Mouse (Mus musculus) forebrain, embryonic 15.5 days (tissue): ENCODE data around the gene Zfp790. TPM values are rescaled to one million over a fixed set of nuclear protein-coding genes. Genes with fewer than 3 reads are reported as not detected.
A peak's percentile ranks its signal among the peaks of the same experiment; 100 is the strongest.
"Not testable (repeated sequence)": the region's sequence is repeated elsewhere in the genome, so short reads cannot be mapped to it uniquely, and the experiment has no call there.

ENCODE experiments used
- ATAC-seq: fragments of 200-750 bp; cut with Nextera tagmentation; replicated peaks from 2 replicates; pipeline ENCODE4 v1.8.0; 2017; ENCODE audit warnings: mild to moderate bottlenecking, moderate TSS enrichment, moderate library complexity
- H3K27ac ChIP-seq: fragments of 300-500 bp; sonication (generic); replicated peaks from 2 replicates; pipeline ENCODE4 v1.5.1; 2015; ENCODE audit warnings: mild to moderate bottlenecking, inconsistent platforms
- H3K27me3 ChIP-seq: fragments of 300-500 bp; sonication (generic); 2 replicates; pipeline ENCODE4 v1.6.1; 2015; ENCODE audit warnings: inconsistent platforms
- H3K36me3 ChIP-seq: fragments of 300-500 bp; sonication (generic); 2 replicates; pipeline ENCODE4 v1.6.1; 2015; ENCODE audit warnings: mild to moderate bottlenecking, inconsistent platforms
- H3K4me1 ChIP-seq: fragments of 300-500 bp; sonication (generic); 2 replicates; pipeline ENCODE4 v1.6.1; 2015; ENCODE audit warnings: inconsistent platforms
- H3K4me2 ChIP-seq: fragments of 300-500 bp; sonication (generic); replicated peaks from 2 replicates; pipeline ENCODE4 v1.6.1; 2015; ENCODE audit warnings: mild to moderate bottlenecking, inconsistent platforms
- H3K4me3 ChIP-seq: fragments of 300-500 bp; sonication (generic); 2 replicates; pipeline ENCODE4 v1.5.1; 2015; ENCODE audit warnings: mild to moderate bottlenecking, inconsistent platforms
- H3K9ac ChIP-seq: fragments of 300-500 bp; sonication (generic); replicated peaks from 2 replicates; pipeline ENCODE4 v1.6.1; 2015; ENCODE audit warnings: mild to moderate bottlenecking, inconsistent platforms
- H3K9me3 ChIP-seq: fragments of 300-500 bp; sonication (generic); 2 replicates; pipeline ENCODE4 v1.6.1; 2016; ENCODE audit warnings: inconsistent platforms
- WGBS: fragments of 180-500 bp; shearing (Covaris S2); methylation state at CpG from one replicate; pipeline ENCODE4 v1.1.7; 2015; ENCODE audit warnings: mixed read lengths; 5-methylcytosine and 5-hydroxymethylcytosine counted together
- microRNA counts: library from miRNA; unstranded; fragments of <30 nt; microRNA quantifications from one replicate; lab custom pipeline; 2016
- microRNA-seq: library from miRNA; unstranded; fragments of <30 nt; microRNA quantifications from one replicate; pipeline ENCODE4, GENCODE M21; 2016
- polyA plus RNA-seq: library from polyadenylated mRNA; unstranded; fragments of >200 nt; fragmentation: Nextera tagmentation; extraction: Ambion mirVana; gene quantifications from 2 replicates; pipeline ENCODE4 v1.2.1, GENCODE M21; 2015

The Zfp790 gene
- polyA plus RNA-seq, 1 experiment from 2014 or later: 31.5 TPM

- Histone ChIP-seq H3K27ac (no peak overlapping the region), H3K9me3 (no peaks in the 10 kb centered on the region), H3K4me3 (peak overlapping the region; percentile 48), H3K36me3 (peaks cover 18% of the 10 kb centered on the region), H3K9ac (peak overlapping the region; percentile 61), H3K4me1 (peaks cover 7% of the 10 kb centered on the region), H3K4me2 (peak overlapping the region; percentile 58), H3K27me3 (no peaks in the 10 kb centered on the region)
- WGBS: 61% methylated on average over 9 of the region's 9 CpGs
- 0 out of 2 replicates have a peak, but pooled peaks have one; percentile 3 for ATAC-seq
Measured at GRCm38 (mm10) chr7:29852831-29853218, 36.9 kb downstream of the Zfp790 start.

GRCm38 (mm10) chr7:29853219-29853842 is 37.4 kb downstream of the Zfp790 start, which contains the start of gene Zfp940:
TSS of gene Zfp940 (minus strand) at chr7:29853669.
- 1% methylated on average over 21 of the region's 21 CpGs for WGBS
- peak within 1 kb of the TSS; percentile 61 for H3K9ac ChIP-seq
- H3K27me3 ChIP-seq: no peaks in the 10 kb centered on the region
- ATAC-seq: peak; percentile 98
- H3K36me3 ChIP-seq: peaks cover 15% of the 10 kb centered on the region
- H3K9me3 ChIP-seq: no peaks in the 10 kb centered on the region
- peaks cover 7% of the 10 kb centered on the region for H3K4me1 ChIP-seq
- H3K27ac ChIP-seq: peak within 1 kb of the TSS; percentile 53
- peak within 1 kb of the TSS; percentile 48 for H3K4me3 ChIP-seq
- peak within 1 kb of the TSS; percentile 58 for H3K4me2 ChIP-seq

GRCm38 (mm10) chr7:29859532-29860517 is 43.9 kb downstream of the Zfp790 start, which contains the start of gene Zfp420:
TSS of gene Zfp420 (plus strand) at chr7:29859979.
- Histone ChIP-seq H3K27ac (peak within 1 kb of the TSS; percentile 79), H3K27me3 (no peaks in the 10 kb centered on the region), H3K4me3 (peak within 1 kb of the TSS; percentile 59), H3K36me3 (no peaks in the 10 kb centered on the region; the same call in 1 of the 2 replicates), H3K9ac (peak within 1 kb of the TSS; percentile 72), H3K4me2 (peak within 1 kb of the TSS; percentile 77), H3K9me3 (no peaks in the 10 kb centered on the region), H3K4me1 (peaks cover 11% of the 10 kb centered on the region)
- 4% methylated on average over 32 of the region's 32 CpGs for WGBS
- ATAC-seq: peak; percentile 99

GRCm38 (mm10) chr7:29861660-29862059 is 45.7 kb downstream of the Zfp790 start:
- Histone ChIP-seq H3K4me1 (peaks cover 11% of the 10 kb centered on the region), H3K4me2 (no peak overlapping the region), H3K27ac (no peak overlapping the region; the same call in 1 of the 2 replicates), H3K9me3 (no peaks in the 10 kb centered on the region), H3K27me3 (no peaks in the 10 kb centered on the region), H3K9ac (no peak overlapping the region), H3K4me3 (no peak overlapping the region), H3K36me3 (no peaks in the 10 kb centered on the region; the same call in 1 of the 2 replicates)
- 87% methylated on average over 7 of the region's 7 CpGs for WGBS
- ATAC-seq: no peak

- no peak for ATAC-seq
- WGBS: 96% methylated on average over 10 of the region's 10 CpGs
- H3K4me3 ChIP-seq: no peak overlapping the region
Measured at GRCm38 (mm10) chr7:29874256-29874655, 58.3 kb downstream of the Zfp790 start.

GRCm38 (mm10) chr7:29877561-29877960 is 61.6 kb downstream of the Zfp790 start:
- 91% methylated on average over 9 of the region's 9 CpGs for WGBS
- not testable (repeated sequence) for H3K27ac ChIP-seq, H3K27me3 ChIP-seq, H3K4me2 ChIP-seq, H3K4me1 ChIP-seq, H3K9ac ChIP-seq, ATAC-seq, H3K4me3 ChIP-seq
- peaks cover 27% of the 10 kb centered on the region for H3K9me3 ChIP-seq
- peaks cover 41% of the 10 kb centered on the region for H3K36me3 ChIP-seq

More at GRCm38 (mm10) chr7:29874256-29874655, 58.3 kb downstream of the Zfp790 start:
- Histone ChIP-seq H3K4me2 (no peak overlapping the region), H3K9me3 (peaks cover 27% of the 10 kb centered on the region), H3K36me3 (peaks cover 41% of the 10 kb centered on the region), H3K9ac (no peak overlapping the region), H3K27ac (no peak overlapping the region), H3K27me3 (no peaks in the 10 kb centered on the region), H3K4me1 (no peaks in the 10 kb centered on the region)

GRCm38 (mm10) chr7:29880056-29880455 is 64.1 kb downstream of the Zfp790 start:
- Histone ChIP-seq H3K27me3 (no peaks in the 10 kb centered on the region), H3K4me1 (no peaks in the 10 kb centered on the region), H3K9me3 (peaks cover 18% of the 10 kb centered on the region), H3K4me2 (no peak overlapping the region), H3K36me3 (peaks cover 29% of the 10 kb centered on the region), H3K9ac (no peak overlapping the region), H3K4me3 (no peak overlapping the region), H3K27ac (no peak overlapping the region)
- WGBS: 55% methylated on average over 7 of the region's 7 CpGs
- ATAC-seq: no peak

MicroRNAs encoded within 50 kb of the gene (microRNA counts, 519-probe panel; counts per million panel counts)
- microRNA mmu-miR-1964 (lab: Ali Mortazavi, UCI): 2,259 counts per million, percentile 40 among the panel's probes with 10 or more counts

Small RNA genes within 50 kb of the gene (microRNA-seq; reads per million reads assigned to microRNA genes)
- 1.8 reads per million for gene Mir1964

Other genes with a start within 250 kb of the Zfp790 start
- 0.19 and 0.49 TPM in 2 replicates for gene Catsperg2, start 89.1 kb upstream of the Zfp790 start, polyA plus RNA-seq
- gene Zfp84, start 47.6 kb upstream of the Zfp790 start, polyA plus RNA-seq: 19.2 and 20.8 TPM in 2 replicates
- gene Zfp30, start 32.1 kb upstream of the Zfp790 start, polyA plus RNA-seq: 17.1 and 17.3 TPM in 2 replicates
- 15.0 and 16.3 TPM in 2 replicates for gene Zfp940, start 37.6 kb downstream of the Zfp790 start, polyA plus RNA-seq
- 19.0 and 19.3 TPM in 2 replicates for gene Zfp420, start 43.9 kb downstream of the Zfp790 start, polyA plus RNA-seq
- gene Zfp27, start 90.5 kb downstream of the Zfp790 start, polyA plus RNA-seq: 17.0 and 17.7 TPM in 2 replicates
- gene Zfp383, start 92.1 kb downstream of the Zfp790 start, polyA plus RNA-seq: 6.5 and 6.6 TPM in 2 replicates
- 19.7 and 25.1 TPM in 2 replicates for gene Zfp74, start 138.0 kb downstream of the Zfp790 start, polyA plus RNA-seq
- 5.0 and 5.5 TPM in 2 replicates for gene Zfp568, start 167.8 kb downstream of the Zfp790 start, polyA plus RNA-seq
- gene Zfp14, start 235.3 kb downstream of the Zfp790 start, polyA plus RNA-seq: 12.1 and 14.3 TPM in 2 replicates